ENCODE assay signal across 31 mouse cellular contexts in the genomic region with DNA sequence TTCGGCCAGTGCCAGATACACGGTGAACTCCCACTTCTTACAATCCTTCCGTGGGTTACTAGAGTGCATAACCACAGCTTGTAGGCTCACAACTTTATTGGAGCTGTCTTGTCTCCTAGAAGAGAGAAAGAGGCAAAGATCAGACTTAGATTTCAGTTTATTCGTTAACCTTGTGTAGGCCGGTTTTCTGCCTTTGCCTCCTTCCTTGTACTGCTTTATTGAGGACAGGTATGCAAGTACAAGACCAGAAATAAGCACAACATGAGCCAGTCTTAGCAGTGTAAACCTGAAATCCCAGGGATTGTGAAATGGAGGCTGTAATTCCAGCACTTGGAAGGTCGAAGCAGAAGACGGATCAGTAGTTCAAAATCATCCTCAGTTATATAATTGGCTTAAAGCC.
"Had no signal": no experiment of that assay in that cellular context is flagged by ENCODE, and none has a peak within 500 bp of the region (broad histone marks: within the 10 kb centered on the region; RNA-seq: fewer than 3 reads in every experiment).

No protein-coding gene starts in this region.

- DNase-seq: heart, postnatal 10 days; heart, postnatal 14 days; heart, postnatal 36 days; heart, postnatal 4 days; kidney, adult 11 months; kidney, adult 18-20 months; kidney, adult 8-10 months; kidney, postnatal 10 days; kidney, postnatal 25 days; kidney, postnatal 4 days; layer of hippocampus, adult 9-11 months; layer of hippocampus, postnatal 36 days had no signal

- H3K27me3 ChIP-seq: heart, embryonic 12.5 days; heart, embryonic 15.5 days; hindbrain, embryonic 12.5 days; hindbrain, embryonic 13.5 days; hindbrain, embryonic 15.5 days; intestine, embryonic 15.5 days; kidney, embryonic 15.5 days had no signal

- H3K4me3 ChIP-seq: heart, embryonic 10.5 days; heart, embryonic 12.5 days; heart, embryonic 13.5 days; heart, embryonic 15.5 days; hindbrain, embryonic 10.5 days; hindbrain, embryonic 12.5 days; hindbrain, embryonic 13.5 days; hindbrain, embryonic 15.5 days; intestine, embryonic 15.5 days; kidney, embryonic 15.5 days; layer of hippocampus, adult 2 months; left cerebral cortex, adult 2 months had no signal

- H3K4me1 ChIP-seq: heart, embryonic 15.5 days; hindbrain, embryonic 10.5 days; hindbrain, embryonic 12.5 days; hindbrain, embryonic 13.5 days; hindbrain, embryonic 15.5 days; intestine, embryonic 15.5 days; kidney, embryonic 15.5 days had no signal

- H3K27ac ChIP-seq: heart, embryonic 10.5 days; heart, embryonic 13.5 days; heart, embryonic 15.5 days; hindbrain, embryonic 10.5 days; hindbrain, embryonic 12.5 days; hindbrain, embryonic 13.5 days; hindbrain, embryonic 14.5 days; hindbrain, embryonic 15.5 days; hindbrain, postnatal 0 days; intestine, embryonic 15.5 days; kidney, embryonic 15.5 days; kidney, postnatal 0 days; layer of hippocampus, adult 2 months; left cerebral cortex, adult 2 months had no signal

- H3K36me3 ChIP-seq: heart, embryonic 10.5 days; heart, embryonic 12.5 days; heart, embryonic 13.5 days; heart, embryonic 15.5 days; hindbrain, embryonic 10.5 days; hindbrain, embryonic 12.5 days; hindbrain, embryonic 13.5 days; hindbrain, embryonic 15.5 days; intestine, embryonic 15.5 days; kidney, embryonic 15.5 days had no signal

- ATAC-seq: hindbrain, embryonic 16.5 days; hindbrain, postnatal 0 days; inflammation-experienced regulatory T-cells, adult 6 months; intestine, embryonic 15.5 days; intestine, embryonic 16.5 days; intestine, postnatal 0 days had no signal

- H3K9me3 ChIP-seq: heart, embryonic 10.5 days; heart, embryonic 12.5 days; heart, embryonic 13.5 days; heart, embryonic 15.5 days; hindbrain, embryonic 10.5 days; hindbrain, embryonic 12.5 days; hindbrain, embryonic 13.5 days; hindbrain, embryonic 15.5 days; intestine, embryonic 15.5 days; kidney, embryonic 15.5 days had no signal

- H3K9ac ChIP-seq: heart, embryonic 12.5 days; heart, embryonic 13.5 days; heart, embryonic 15.5 days; hindbrain, embryonic 12.5 days; hindbrain, embryonic 13.5 days; hindbrain, embryonic 14.5 days; hindbrain, embryonic 15.5 days; intestine, embryonic 15.5 days; kidney, embryonic 15.5 days had no signal

- H3K4me2 ChIP-seq: heart, embryonic 12.5 days; heart, embryonic 13.5 days; heart, embryonic 15.5 days; hindbrain, embryonic 12.5 days; hindbrain, embryonic 13.5 days; hindbrain, embryonic 14.5 days; hindbrain, embryonic 15.5 days; intestine, embryonic 15.5 days; kidney, embryonic 15.5 days had no signal
